Mouse (Mus musculus) forebrain, postnatal 0 days (tissue): ENCODE data around the gene Thap4. TPM values are rescaled to one million over a fixed set of nuclear protein-coding genes. Genes with fewer than 3 reads are reported as not detected.

Experiments used
- ATAC-seq: fragments of 200-750 bp; cut with Nextera tagmentation; 2 replicates; pipeline ENCODE4 v1.8.0; 2017; ENCODE audit warnings: mild to moderate bottlenecking, moderate library complexity
- DNase-seq: peaks from one replicate; pipeline ENCODE4 v3.0.0-alpha.2; 2015
- H3K27ac ChIP-seq: fragments of 300-500 bp; sonication (generic); 2 replicates; pipeline ENCODE4 v1.5.1; 2014; ENCODE audit warnings: low read depth, mild to moderate bottlenecking, antibody characterized with exemption, low read length, moderate library complexity, mixed read lengths
- H3K27me3 ChIP-seq: fragments of 300-500 bp; sonication (generic); 2 replicates; pipeline ENCODE4 v1.6.1; 2014; ENCODE audit warnings: mild to moderate bottlenecking, low read length, mixed read lengths; ENCODE audit not compliant: insufficient read depth
- H3K36me3 ChIP-seq: fragments of 300-500 bp; sonication (generic); 2 replicates; pipeline ENCODE4 v1.6.1; 2014; ENCODE audit warnings: mild to moderate bottlenecking, moderate library complexity; ENCODE audit not compliant: insufficient read depth
- H3K4me1 ChIP-seq: fragments of 300-500 bp; sonication (generic); 2 replicates; pipeline ENCODE4 v1.6.1; 2014; ENCODE audit warnings: antibody characterized with exemption; ENCODE audit not compliant: insufficient read depth
- H3K4me2 ChIP-seq: fragments of 300-500 bp; sonication (generic); 2 replicates; pipeline ENCODE4 v1.6.1; 2014; ENCODE audit warnings: low read depth, mild to moderate bottlenecking, moderate library complexity
- H3K4me3 ChIP-seq: fragments of 300-500 bp; sonication (generic); 2 replicates; pipeline ENCODE4 v1.5.1; 2014; ENCODE audit warnings: low read depth, low read length, mixed read lengths
- H3K9ac ChIP-seq: fragments of 300-500 bp; sonication (generic); 2 replicates; pipeline ENCODE4 v1.6.1; 2014; ENCODE audit warnings: mild to moderate bottlenecking
- H3K9me3 ChIP-seq: fragments of 300-500 bp; sonication (generic); 2 replicates; pipeline ENCODE4 v1.6.1; 2016; ENCODE audit warnings: low read length
- CTCF ChIP-seq: sonication (generic); IDR thresholded peaks from 2 replicates; pipeline ENCODE4 v1.5.1; 2016; ENCODE audit warnings: antibody characterized with exemption, control low read depth, low read depth
- WGBS: fragments of 180-500 bp; shearing (Covaris S2); extraction: QIAGEN DNeasy Blood & Tissue Kit; methylation state at CpG from one replicate; pipeline ENCODE4 v1.1.7; 2014; 5-methylcytosine and 5-hydroxymethylcytosine counted together
- polyA plus RNA-seq: library from polyadenylated mRNA; unstranded; fragments of >200 nt; fragmentation: Nextera tagmentation; extraction: Ambion mirVana; gene quantifications from 2 replicates; pipeline ENCODE4 v1.2.1, GENCODE M21; 2015
- total RNA-seq: library from RNA; depleted of rRNA; stranded (reverse); fragments of >200 nt; gene quantifications from 2 replicates; pipeline ENCODE4 v1.2.3, GENCODE M21; 2014; rRNA removed

Thap4 gene
- total RNA-seq: 53.2 and 71.3 TPM in 2 replicates
- 51.2 and 53.2 TPM in 2 replicates for polyA plus RNA-seq

- peak; percentile 95 for DNase-seq
- Histone ChIP-seq H3K4me1 (0 out of 2 replicates have a peak, but pooled peaks cover 9% of the 10 kb centered on the region), H3K4me3 (peak within 1 kb of the TSS; percentile 97), H3K27me3 (no peaks in the 10 kb centered on the region), H3K4me2 (peak within 1 kb of the TSS; percentile 85), H3K9ac (peak within 1 kb of the TSS; percentile 84), H3K36me3 (peaks cover 10% of the 10 kb centered on the region), H3K9me3 (no peaks in the 10 kb centered on the region), H3K27ac (peak within 1 kb of the TSS; percentile 84)
- TF ChIP-seq CTCF: no peak
- WGBS: 5% methylated on average over 110 of the region's 121 CpGs
- ATAC-seq: peak; percentile 96
These were observed at the start of gene Thap4 for GRCm38 (mm10) chr1:93754573-93755290. Thap4 (minus strand) TSS chr1:93754864.

DNA sequence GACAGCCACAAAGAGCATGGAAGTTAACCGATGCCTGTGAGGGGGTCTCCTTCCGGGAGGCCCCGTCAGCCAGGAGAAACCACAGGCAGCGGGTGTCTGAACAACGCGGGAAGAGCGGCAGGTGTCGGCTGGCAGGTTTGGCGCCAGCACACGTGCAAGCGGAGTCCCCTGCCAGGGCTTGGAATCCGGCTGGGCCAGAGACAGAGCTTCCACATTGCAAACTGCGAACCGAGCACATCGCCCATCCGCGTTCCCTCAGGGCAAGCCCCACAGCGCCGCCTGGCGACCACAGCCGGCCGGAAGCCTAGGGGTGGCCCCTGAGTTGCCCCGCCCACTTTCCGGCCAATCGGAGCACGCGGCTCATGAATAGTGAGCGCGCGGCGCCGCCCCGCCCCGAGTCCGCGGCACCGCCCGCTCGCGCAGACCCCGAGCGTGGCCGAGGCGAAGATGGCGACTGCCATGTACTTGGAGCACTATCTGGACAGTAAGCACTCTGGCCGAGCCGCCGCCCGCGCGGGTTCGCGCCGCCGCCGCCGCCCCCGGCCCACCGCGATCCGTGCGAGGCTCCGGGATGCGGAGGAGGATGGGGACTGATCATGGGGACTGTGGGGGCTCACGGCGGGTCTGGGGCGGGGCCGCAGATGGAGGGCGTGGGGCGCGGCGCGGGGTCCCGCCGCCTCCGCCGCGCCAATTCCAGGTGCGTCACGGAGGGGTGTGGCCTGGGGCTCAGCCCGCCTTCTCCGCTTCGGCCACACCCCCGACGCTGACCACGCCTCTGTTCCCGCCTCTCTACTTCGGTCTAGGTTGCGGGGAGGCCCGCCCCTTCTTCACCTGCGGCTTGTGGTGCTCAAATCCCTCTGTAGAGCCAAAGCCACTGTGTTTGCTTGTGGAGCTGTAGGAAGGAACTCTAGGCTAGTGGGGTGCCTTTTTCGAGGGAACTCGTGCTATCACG lies 49.2 kb upstream of the Thap4 start, which contains the start of gene Ing5:
Ing5 (plus strand) TSS at position 410 of the 952 bp plus-strand sequence.
- Histone ChIP-seq H3K27ac (peak within 1 kb of the TSS; percentile 97), H3K4me3 (peak within 1 kb of the TSS; percentile 90), H3K9me3 (no peaks in the 10 kb centered on the region), H3K36me3 (peaks cover 18% of the 10 kb centered on the region), H3K9ac (peak within 1 kb of the TSS; percentile 93), H3K27me3 (no peaks in the 10 kb centered on the region), H3K4me2 (peak within 1 kb of the TSS; percentile 83), H3K4me1 (peaks cover 7% of the 10 kb centered on the region; the same call in 1 of the 2 replicates)
- peak; percentile 99 for TF ChIP-seq CTCF
- DNase-seq (peak; percentile 98), ATAC-seq (peak; percentile 95)
- under 1% methylated on average over 89 of the region's 94 CpGs for WGBS

- Histone ChIP-seq H3K27me3 (no peaks in the 10 kb centered on the region), H3K9ac (no peak overlapping the region), H3K27ac (0 out of 2 replicates have a peak overlapping the region, but pooled peaks have one; percentile 97), H3K4me1 (peaks cover 7% of the 10 kb centered on the region; the same call in 1 of the 2 replicates), H3K36me3 (peaks cover 17% of the 10 kb centered on the region), H3K9me3 (no peaks in the 10 kb centered on the region), H3K4me2 (peak overlapping the region; percentile 83; the same call in 1 of the 2 replicates), H3K4me3 (no peak overlapping the region)
- 88% methylated on average over 5 of the region's 5 CpGs for WGBS
- ATAC-seq (no peak), DNase-seq (no peak)
- no peak for TF ChIP-seq CTCF
These were observed 48.1 kb upstream of the Thap4 start for GRCm38 (mm10) chr1:93802771-93803170.

- Histone ChIP-seq H3K4me3 (peak within 1 kb of the TSS; percentile 61), H3K4me2 (peak within 1 kb of the TSS; percentile 60), H3K27ac (peak within 1 kb of the TSS; percentile 69), H3K9ac (peak within 1 kb of the TSS; percentile 57), H3K27me3 (no peaks in the 10 kb centered on the region), H3K9me3 (no peaks in the 10 kb centered on the region), H3K4me1 (peaks cover 7% of the 10 kb centered on the region; the same call in 1 of the 2 replicates), H3K36me3 (peaks cover 12% of the 10 kb centered on the region)
- peak; percentile 97 for DNase-seq
- ATAC-seq: peak; percentile 75
- 1% methylated on average over 42 of the region's 42 CpGs for WGBS
- TF ChIP-seq CTCF: peak; percentile 73
These were observed 47.1 kb upstream of the Thap4 start, which contains the start of gene Dtymk for GRCm38 (mm10) chr1:93801741-93802238. Dtymk (minus strand) TSS chr1:93801934.

DNA sequence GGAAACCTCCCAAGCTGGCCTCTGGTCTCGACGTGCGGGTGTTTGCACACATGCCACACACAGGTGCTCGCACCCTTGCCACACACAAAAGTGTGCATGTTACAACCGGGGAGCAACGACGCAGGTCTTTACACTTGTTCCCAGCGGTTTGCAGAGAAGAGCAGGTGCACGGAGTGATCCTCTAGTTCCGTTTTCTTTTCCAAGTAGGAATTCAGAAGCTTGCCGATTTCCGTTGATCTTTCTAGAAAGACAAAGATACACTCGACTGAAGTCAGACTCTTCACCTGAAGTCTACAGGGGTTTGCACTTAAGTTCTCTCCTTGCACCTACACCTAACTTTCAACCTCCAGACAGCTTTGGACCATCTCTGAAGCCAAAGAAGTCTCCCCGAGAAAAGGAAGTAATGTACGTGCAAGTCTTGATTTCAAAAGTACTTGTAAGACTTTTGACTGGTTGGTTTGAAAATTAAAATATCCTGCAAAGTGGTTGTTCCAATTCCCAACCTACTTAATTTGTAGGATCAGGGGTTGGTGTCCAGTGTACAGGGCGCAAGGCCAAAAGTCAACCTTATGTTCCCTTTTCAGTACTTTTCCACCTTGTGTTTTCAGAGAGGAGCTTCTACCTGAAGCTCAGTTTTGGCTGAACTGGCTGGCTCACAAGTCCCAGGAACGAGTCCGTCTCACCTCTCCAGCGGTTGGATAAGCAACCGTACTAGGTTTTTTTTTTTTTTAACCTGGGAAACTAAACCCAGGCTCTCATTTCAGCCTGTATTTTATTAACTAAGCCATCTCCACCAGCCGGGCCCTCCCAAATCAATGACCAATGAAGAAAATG lies 46.2 kb upstream of the Thap4 start:
- Histone ChIP-seq H3K4me1 (peaks cover 7% of the 10 kb centered on the region; the same call in 1 of the 2 replicates), H3K27ac (peak overlapping the region; percentile 68; the same call in 1 of the 2 replicates), H3K27me3 (no peaks in the 10 kb centered on the region), H3K9ac (peak overlapping the region; percentile 57), H3K4me3 (peak overlapping the region; percentile 61), H3K4me2 (peak overlapping the region; percentile 60), H3K36me3 (peaks cover 15% of the 10 kb centered on the region), H3K9me3 (no peaks in the 10 kb centered on the region)
- 77% methylated on average over 21 of the region's 21 CpGs for WGBS
- DNase-seq (no peak), ATAC-seq (no peak)
- TF ChIP-seq CTCF: no peak

DNA sequence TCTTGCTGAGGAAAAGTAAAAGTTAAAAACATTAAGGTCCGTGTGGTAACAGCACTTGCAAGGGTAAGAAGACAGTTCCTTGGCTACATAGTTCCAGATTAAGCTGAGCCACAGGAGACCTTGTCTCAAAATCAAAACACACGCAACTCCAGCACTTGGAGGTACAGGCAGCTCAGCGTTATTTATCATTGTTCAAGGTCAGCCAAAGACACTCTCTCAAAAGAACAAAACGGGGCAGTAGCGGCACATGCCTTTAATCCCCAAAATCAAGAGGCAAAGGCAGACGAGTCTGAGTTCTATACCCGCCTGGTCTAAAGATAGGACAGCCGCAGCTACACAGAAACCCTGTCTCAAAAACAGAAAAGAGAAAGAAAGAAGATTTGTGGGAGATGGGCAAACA lies 41.2 kb upstream of the Thap4 start:
- H3K27me3 ChIP-seq: no peaks in the 10 kb centered on the region
- no peak overlapping the region for H3K4me3 ChIP-seq
- no peaks in the 10 kb centered on the region for H3K4me1 ChIP-seq
- WGBS: 78% methylated on average over 8 of the region's 8 CpGs
- no peaks in the 10 kb centered on the region for H3K9me3 ChIP-seq
- H3K27ac ChIP-seq: no peak overlapping the region
- no peak overlapping the region for H3K9ac ChIP-seq
- peaks cover 58% of the 10 kb centered on the region for H3K36me3 ChIP-seq
- no peak for ATAC-seq
- no peak for DNase-seq
- no peak for TF ChIP-seq CTCF
- H3K4me2 ChIP-seq: no peak overlapping the region
